Mouse (Mus musculus) T-cell, adult 2 months (primary cell): ENCODE results near the gene Clec2l.
A peak's percentile ranks its signal among the peaks of the same experiment; 100 is the strongest.

ENCODE experiments used
- DNase-seq: peaks from one replicate; pipeline ENCODE4 v3.0.0; 2022; ENCODE audit warnings: low spot score

Clec2l gene

DNA sequence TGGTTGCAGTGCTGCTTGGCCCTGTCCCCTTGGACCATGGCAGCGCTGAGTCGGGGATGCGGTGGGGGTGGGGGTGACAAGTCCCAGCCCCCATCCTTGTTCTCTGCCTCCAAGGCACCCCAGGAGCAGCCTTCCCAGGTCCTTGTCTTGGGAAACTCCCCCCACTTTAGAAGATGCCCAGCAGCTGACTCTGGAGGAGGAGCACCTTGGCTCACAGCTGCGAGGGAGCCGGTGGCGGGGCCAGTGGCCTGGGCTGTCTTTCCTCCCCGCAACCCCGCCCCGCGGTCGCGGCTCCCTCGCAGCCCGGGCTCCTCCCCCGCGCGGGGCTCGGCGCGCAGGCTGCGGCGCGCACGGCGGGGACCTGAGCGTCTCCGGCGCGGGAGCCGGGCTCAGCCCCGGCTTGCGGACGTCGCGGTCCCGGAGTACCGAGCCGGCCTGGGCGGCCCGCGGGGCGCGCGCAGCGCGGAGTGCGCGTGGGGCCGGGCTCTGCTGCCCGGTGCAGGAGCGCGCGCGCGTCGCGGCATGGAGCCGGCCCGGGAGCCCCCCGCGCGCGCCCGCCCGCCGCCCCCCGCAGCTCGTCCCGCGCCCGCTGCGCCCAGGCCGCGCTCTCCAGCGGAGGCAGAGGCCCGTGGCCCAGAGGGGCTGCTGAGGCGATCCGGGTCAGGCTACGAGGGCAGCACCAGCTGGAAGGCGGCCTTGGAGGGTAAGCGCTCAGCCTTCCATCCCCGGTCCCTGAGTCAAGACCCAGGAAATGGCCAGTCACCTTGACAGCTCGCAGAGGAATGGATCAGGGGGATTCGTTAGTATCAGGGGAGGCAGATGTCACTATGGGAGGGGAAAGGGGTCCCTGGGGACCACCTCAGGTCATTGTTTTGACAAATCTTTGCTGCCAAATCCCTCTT lies at the start of gene Clec2l:
Clec2l (plus strand) TSS at position 356 of the 902 bp plus-strand sequence.
- no peak for DNase-seq

DNA sequence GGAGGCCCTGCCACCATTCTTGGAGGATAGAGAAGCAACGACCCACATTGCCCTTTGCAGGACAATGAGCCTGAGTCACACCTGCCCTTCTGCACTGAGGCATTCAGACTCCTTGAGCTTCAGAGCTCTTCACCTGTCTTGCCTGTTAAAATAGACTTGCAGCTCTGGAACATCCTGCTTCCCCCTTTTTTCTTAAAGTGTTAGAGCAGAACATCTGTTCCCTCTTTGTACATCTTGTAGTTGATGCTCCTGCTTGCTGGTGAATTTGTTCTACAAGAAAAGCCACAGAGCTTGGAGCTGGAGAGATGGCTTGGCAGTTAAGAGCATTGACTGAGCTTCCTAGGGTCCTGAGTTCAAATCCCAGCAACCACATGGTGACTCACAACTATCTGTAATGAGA lies 40.5 kb upstream of the Clec2l start:
- no peak for DNase-seq

DNA sequence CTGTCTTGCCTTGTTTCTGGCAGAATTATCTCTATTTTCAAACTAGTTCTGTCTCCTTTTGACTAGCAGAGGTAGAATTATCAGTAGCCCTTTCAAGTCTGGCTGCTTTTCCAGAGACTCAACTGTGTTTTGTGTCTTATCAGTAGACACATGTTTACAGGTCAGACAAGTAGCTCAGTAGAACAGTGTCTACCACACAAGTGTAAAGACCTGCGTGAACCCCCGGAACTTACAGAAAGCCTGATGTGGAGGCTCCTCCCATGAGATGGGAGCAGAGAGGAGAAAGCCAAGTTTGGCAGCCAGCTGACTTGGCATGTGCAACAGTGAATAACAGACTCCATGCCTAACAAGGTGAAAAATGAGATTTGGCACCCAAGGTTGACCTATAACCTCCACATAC lies 39.4 kb upstream of the Clec2l start:
- no peak for DNase-seq

DNA sequence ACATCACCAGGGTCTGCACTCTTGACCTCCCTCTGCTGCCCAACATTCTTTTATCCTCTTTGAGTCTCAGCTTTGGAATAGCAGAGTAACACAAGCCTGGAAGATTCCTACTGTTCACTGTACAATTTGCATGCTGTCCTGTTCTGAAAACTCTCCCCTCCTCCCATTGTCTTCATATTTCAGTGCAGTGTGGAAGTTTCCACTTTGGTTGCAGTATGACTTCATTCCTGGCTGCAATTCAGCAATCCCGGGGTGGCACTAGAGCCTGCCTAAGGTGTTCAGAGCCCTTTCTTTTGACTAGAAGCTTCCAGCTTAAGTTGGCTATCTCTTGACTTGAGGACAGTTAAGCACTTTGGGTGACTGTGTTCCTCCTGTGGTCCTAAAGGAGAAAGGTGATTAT lies 38.4 kb upstream of the Clec2l start:
- no peak for DNase-seq

- DNase-seq: no peak
These were observed 36.8 kb upstream of the Clec2l start for GRCm38 (mm10) chr6:38626086-38626485.

DNA sequence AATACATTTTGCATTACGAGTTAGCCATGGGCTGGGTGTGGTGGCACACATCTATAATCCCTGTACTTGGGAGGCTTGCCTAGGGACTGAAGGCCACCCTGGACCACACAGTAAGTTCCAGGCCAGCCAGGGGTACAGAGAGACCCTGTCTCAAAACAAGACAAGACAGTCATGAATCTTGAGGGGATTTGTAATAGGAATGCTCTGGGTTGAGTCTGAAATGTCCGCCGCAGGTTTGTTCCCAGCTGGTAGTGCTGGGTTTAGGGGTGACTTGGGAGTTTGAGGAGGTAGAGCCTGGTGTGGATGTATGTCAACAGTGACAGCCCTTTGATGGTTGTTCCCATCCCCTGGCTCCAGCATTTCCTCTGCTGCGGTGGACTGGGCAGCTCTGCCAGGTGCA lies 35.8 kb upstream of the Clec2l start:
- DNase-seq: no peak

DNA sequence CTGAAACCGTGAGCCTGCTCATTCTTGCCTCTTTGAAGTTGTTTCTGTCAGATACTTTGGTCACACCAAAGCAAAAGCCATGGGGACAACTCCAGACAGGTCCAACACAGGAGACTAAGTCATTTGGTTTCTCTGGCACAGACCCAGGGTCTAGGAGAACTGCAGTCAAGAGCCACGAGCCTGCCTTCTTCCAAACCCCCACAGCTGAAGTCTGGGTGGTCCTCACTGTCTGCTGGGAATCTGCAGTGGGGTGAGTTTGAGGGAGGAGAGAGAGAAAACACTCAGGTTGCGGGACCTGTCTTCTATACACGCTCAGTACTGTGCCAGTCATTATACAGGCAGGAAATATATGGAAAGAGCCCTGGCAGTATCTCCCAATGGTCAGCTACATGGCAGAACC lies 35.4 kb upstream of the Clec2l start:
- DNase-seq: no peak

GRCm38 (mm10) chr6:38629556-38629955 lies 33.3 kb upstream of the Clec2l start:
- no peak for DNase-seq

GRCm38 (mm10) chr6:38632826-38633225 lies 30.0 kb upstream of the Clec2l start:
- no peak for DNase-seq

- no peak for DNase-seq
These were observed 28.4 kb upstream of the Clec2l start for GRCm38 (mm10) chr6:38634461-38634860.

- no peak for DNase-seq
These were observed 26.7 kb upstream of the Clec2l start for GRCm38 (mm10) chr6:38635941-38636851.

DNA sequence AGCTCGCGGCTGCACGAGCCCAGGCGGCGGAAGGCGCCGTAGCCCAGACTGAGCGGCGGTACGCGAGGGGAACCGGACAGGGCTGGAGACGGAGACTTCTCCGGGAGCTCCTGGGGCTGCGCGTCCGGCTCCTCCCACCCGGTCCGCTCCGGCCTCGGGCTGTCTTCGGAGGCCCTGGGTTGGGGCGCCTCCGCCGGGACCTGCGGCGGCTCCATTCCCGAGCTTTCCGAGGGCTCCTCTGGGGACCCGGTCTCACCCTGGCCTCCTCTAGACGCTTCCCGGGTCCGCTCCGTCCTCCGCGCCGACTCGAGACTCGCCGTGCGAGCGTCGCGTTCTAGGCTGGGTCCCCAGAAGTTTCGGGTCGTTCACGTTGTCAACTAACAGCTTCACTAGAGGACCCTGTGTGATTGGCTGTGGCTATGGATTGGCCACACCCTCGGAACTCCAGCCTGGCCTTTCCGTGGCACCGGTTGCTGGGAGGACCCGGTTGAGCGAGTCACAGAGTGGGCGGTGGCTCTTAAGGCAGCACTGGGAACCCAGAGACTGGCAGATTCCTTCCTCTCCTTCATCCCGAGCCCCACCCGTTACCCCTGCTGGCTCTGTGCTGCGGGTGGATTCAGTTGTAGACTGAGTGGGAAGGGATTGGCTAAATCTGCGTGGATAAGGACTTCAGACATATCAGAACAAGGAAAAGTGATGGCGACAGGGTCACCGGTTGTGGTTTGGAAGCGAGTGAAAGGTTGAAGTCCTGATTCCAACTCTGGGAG lies 25.8 kb upstream of the Clec2l start, which contains the start of gene Klrg2:
Klrg2 (minus strand) TSS at position 391 of the 767 bp plus-strand sequence.
- DNase-seq: no peak

DNA sequence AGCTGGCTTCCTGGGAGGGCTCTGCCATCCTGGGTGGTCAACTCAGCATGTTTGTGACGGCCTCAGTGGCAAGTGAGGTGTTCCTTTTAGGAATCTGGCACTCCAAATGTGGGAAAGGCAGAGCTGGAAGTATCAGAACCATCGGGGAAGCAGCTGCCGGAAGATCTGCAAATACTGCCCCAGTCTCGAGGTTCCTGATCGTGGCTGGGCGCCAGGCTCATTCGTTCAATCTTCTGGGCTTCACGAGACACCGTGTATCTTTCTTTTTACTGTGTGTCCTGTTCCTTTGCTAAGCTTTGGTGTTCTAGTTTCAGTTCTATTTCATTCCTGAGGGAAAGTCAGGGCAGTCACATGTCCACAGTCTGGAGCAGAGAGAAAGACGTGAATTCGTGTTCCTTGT lies 22.5 kb upstream of the Clec2l start:
- no peak for DNase-seq

GRCm38 (mm10) chr6:38641228-38641627 lies 21.6 kb upstream of the Clec2l start:
- no peak for DNase-seq

- no peak for DNase-seq
These were observed 21.2 kb upstream of the Clec2l start for GRCm38 (mm10) chr6:38641645-38642044.

DNA sequence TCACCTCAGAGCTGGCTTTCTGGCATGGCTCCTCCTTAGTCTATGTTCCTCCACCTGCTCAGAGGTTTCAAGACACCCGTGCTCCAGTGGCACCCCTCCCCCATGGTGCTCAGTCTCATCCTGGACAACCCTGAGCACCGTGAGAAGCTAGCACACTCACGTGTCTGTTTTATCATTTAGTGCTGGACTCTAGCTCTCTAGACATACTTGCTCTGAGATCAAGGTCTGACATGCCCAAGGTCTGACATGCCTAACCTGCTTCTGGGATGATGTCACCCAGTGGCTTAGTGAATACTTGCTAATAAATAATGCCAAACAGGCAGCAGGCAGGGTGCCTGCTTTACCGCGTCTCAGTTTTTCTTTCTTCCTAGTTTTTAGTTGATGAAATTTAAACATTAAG lies 20.3 kb upstream of the Clec2l start:
- DNase-seq: no peak

GRCm38 (mm10) chr6:38643039-38643438 lies 19.8 kb upstream of the Clec2l start:
- DNase-seq: no peak

GRCm38 (mm10) chr6:38649545-38649944 lies 13.3 kb upstream of the Clec2l start:
- no peak for DNase-seq

DNA sequence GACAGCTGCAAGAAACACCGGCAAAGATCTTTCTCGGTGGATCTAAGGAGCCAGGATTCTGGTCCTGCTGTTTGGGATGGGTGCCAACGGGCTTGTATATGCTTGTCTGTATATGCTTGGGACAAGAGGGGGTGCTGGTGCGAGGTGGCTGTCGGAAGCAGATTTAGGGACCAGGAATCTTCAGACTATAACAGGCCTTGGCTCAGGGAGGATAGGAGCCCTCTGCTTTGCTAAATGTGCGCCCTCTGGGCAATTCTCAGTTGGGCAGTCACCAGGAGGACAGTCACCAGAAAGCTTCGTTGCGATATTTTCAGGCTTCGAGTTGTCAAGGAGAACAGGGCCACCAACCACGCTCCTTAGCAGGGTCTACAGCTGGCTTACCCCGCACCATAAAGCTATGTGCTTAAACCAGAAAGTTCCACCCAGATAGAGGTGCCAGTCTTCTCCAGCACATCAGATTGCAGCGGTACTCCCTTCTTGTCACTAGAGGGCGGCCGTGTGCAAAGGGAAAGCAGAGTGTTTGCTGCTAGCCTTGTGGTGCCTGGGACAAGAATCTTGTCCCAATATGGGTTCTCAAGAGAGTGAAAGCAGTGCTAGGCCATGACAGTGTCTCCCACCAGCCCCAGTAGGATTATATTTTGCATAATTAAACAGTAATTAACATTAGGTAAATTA lies 12.5 kb upstream of the Clec2l start:
- DNase-seq: peak; percentile 34

DNA sequence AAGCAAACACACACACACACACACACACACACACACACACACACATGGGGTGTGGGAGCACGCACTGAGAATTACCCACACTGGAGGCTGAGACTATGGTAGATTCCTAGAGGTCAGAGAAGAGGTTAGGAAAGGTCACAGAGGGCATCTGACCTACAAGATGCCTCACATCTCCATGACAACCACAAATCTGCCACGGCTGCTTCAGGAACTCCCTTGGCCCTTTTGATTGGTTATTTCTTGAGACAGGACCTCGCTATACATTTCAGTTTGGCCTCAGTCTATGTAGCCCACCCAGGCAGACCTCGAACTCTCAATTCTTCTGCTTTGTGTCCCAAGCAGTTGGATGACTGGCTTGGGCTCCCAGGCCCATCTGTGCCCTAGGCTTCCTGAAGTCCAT lies 1.2 kb upstream of the Clec2l start:
- no peak for DNase-seq

GRCm38 (mm10) chr6:38669580-38669979 lies 6.7 kb downstream of the Clec2l start:
- peak; percentile 19 for DNase-seq
